Mouse (Mus musculus) intestine, postnatal 0 days (tissue): ENCODE results near the gene Psph. TPM values are rescaled to one million over a fixed set of nuclear protein-coding genes. Genes with fewer than 3 reads are reported as not detected.
A peak's percentile ranks its signal among the peaks of the same experiment; 100 is the strongest.

Experiments
- ATAC-seq: fragments of 200-750 bp; cut with Nextera tagmentation; 2 replicates; pipeline ENCODE4 v1.8.0; 2017; ENCODE audit warnings: mild to moderate bottlenecking, moderate TSS enrichment, moderate library complexity
- H3K27ac ChIP-seq: fragments of 300-500 bp; sonication (generic); 2 replicates; pipeline ENCODE4 v1.5.1; 2014; ENCODE audit warnings: mild to moderate bottlenecking, low read depth, low read length, moderate library complexity
- H3K27me3 ChIP-seq: fragments of 300-500 bp; sonication (generic); replicated peaks from 2 replicates; pipeline ENCODE4 v1.6.1; 2014; ENCODE audit warnings: low read length, mixed read lengths; ENCODE audit not compliant: control insufficient read depth, insufficient read depth
- H3K36me3 ChIP-seq: fragments of 300-500 bp; sonication (generic); 2 replicates; pipeline ENCODE4 v1.6.1; 2014; ENCODE audit warnings: mild to moderate bottlenecking, moderate library complexity; ENCODE audit not compliant: control insufficient read depth, insufficient read depth
- H3K4me1 ChIP-seq: fragments of 300-500 bp; sonication (generic); replicated peaks from 2 replicates; pipeline ENCODE4 v1.6.1; 2014; ENCODE audit warnings: antibody characterized with exemption, low read length, mixed read lengths; ENCODE audit not compliant: control insufficient read depth, insufficient read depth
- H3K4me2 ChIP-seq: fragments of 300-500 bp; sonication (generic); replicated peaks from 2 replicates; pipeline ENCODE4 v1.6.1; 2014; ENCODE audit warnings: low read depth, mild to moderate bottlenecking, moderate library complexity
- H3K4me3 ChIP-seq: fragments of 300-500 bp; sonication (generic); 2 replicates; pipeline ENCODE4 v1.5.1; 2014; ENCODE audit warnings: low read depth, low read length
- H3K9ac ChIP-seq: fragments of 300-500 bp; sonication (generic); 2 replicates; pipeline ENCODE4 v1.6.1; 2014; ENCODE audit warnings: mild to moderate bottlenecking, low read depth, low read length
- H3K9me3 ChIP-seq: fragments of 300-500 bp; sonication (generic); 2 replicates; pipeline ENCODE4 v1.6.1; 2016; ENCODE audit warnings: mixed run types; ENCODE audit not compliant: control insufficient read depth
- CTCF ChIP-seq: sonication (generic); IDR thresholded peaks from 2 replicates; pipeline ENCODE4 v1.5.1; 2016; ENCODE audit warnings: low read depth, mild to moderate bottlenecking, control low read depth, antibody characterized with exemption, moderate library complexity
- WGBS: fragments of 180-500 bp; shearing (Covaris S2); extraction: QIAGEN DNeasy Blood & Tissue Kit; methylation state at CpG from one replicate; pipeline ENCODE4 v1.1.7; 2014; 5-methylcytosine and 5-hydroxymethylcytosine counted together
- polyA plus RNA-seq: library from polyadenylated mRNA; unstranded; fragments of >200 nt; fragmentation: Nextera tagmentation; extraction: Ambion mirVana; gene quantifications from 2 replicates; pipeline ENCODE4 v1.2.1, GENCODE M21; 2015

Psph gene
- polyA plus RNA-seq, 1 experiment from 2014 or later = 22.2 TPM

DNA sequence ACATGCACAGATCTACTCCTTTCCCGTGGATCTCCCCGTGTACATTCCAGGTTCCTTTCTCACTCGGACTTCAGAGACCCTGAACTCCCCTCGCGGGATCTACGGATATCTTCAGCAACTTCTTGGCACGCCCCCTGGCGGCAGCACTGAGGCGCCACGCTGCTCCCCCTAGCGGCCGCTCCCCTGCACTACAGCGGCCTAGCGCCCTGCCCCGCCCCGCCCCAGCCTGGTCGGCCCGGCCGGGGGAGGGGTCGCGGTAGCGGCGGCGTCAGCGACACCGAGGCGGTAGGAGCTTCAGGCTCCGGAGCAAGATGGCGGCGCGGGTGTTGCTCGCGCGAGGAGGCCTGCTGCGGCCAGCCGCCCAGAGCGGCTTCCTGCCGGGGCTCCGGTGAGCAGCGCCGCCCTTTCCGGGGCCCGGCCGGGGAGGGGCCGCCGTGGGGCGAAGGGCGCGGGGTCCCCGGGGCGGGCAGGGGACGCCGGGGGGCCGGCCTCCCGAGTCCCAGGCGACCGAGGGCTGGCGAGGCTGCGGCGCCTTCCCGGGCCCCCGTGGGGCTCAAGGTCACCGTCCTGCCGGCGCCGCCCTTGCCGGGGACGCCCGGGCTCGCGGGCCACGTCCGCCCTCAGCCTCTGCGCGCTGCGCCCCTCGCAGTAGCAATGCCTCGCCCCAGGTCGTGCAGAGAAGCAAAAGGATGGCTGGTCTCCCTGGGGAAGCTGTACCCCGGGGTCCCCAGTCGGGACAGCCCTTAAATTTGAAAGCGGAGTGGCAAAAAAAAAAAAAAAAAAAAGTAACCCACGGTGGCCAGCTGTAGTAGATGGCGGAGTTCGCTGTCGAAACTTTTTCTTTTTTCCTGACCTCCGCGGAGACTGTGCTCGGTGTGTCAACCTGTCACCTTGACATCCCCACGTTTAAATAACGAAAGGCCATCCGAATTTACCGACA, 62.1 kb downstream of the Psph start, which contains the start of gene Nipsnap2:
Gene Nipsnap2, plus strand, starts transcription at position 230 of the 940 bp plus-strand sequence.
- WGBS = 1% methylated on average over 74 of the region's 93 CpGs
- Histone ChIP-seq H3K27me3 (no peaks in the 10 kb centered on the region), H3K36me3 (no peaks in the 10 kb centered on the region), H3K4me2 (peak within 1 kb of the TSS; percentile 65), H3K9me3 (no peaks in the 10 kb centered on the region), H3K4me1 (peaks cover 14% of the 10 kb centered on the region; the same call in 1 of the 2 replicates), H3K4me3 (peak within 1 kb of the TSS; percentile 66), H3K27ac (peak within 1 kb of the TSS; percentile 99), H3K9ac (peak within 1 kb of the TSS; percentile 95)
- ATAC-seq = peak; percentile 94
- TF ChIP-seq CTCF = peak; percentile 100

DNA sequence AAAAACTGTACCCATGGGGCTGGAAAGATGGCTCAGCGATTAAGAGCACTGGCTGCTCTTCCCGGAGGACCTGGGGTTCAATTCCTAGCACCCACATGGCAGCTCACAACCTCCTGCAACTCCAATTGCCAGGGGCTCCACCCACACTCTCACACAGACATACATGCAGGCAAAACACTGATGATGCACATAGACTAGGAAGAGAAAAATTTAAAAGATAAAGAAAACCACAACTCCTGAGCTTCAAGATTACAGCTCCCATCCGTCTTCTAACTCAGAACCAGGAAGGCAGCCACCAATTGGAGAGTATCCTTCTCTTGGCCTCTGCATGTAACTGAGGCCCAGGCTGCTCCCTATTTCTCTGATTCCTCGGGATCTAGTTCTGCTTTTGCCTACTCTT, 63.0 kb downstream of the Psph start:
- H3K9ac ChIP-seq = peak overlapping the region; percentile 95; the same call in 1 of the 2 replicates
- no peaks in the 10 kb centered on the region for H3K27me3 ChIP-seq
- peak overlapping the region; percentile 65 for H3K4me2 ChIP-seq
- H3K36me3 ChIP-seq = 0 out of 2 replicates have a peak, but pooled peaks cover 8% of the 10 kb centered on the region
- H3K9me3 ChIP-seq = no peaks in the 10 kb centered on the region
- 38% methylated on average over 4 of the region's 4 CpGs for WGBS
- H3K27ac ChIP-seq = peak overlapping the region; percentile 99
- TF ChIP-seq CTCF = no peak
- ATAC-seq = no peak
- H3K4me1 ChIP-seq = 0 out of 2 replicates have a peak, but pooled peaks cover 11% of the 10 kb centered on the region
- peak overlapping the region; percentile 66 for H3K4me3 ChIP-seq

DNA sequence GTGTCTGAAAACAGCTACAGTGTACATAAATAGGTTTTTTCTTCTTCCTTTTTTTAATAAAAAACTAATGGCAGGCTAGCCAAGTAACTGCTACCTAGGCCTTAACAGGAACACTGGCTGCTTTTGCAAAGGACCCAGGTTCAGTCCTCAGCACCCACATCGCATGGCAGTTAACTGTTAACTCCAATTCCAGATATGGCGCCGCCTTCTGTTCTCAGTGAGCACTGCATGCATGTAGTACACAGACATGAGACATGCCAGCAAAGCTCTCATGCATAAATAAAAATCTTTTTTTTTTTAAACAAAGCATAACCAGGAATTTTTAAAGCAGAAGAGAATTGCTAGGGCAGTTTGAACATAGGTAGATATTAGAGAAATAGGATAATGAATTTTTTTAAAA, 67.1 kb downstream of the Psph start:
- 87% methylated on average over 3 of the region's 3 CpGs for WGBS
- Histone ChIP-seq H3K4me3 (no peak overlapping the region), H3K36me3 (peaks cover 27% of the 10 kb centered on the region; the same call in 1 of the 2 replicates), H3K9me3 (no peaks in the 10 kb centered on the region), H3K27ac (no peak overlapping the region), H3K9ac (no peak overlapping the region), H3K4me1 (peaks cover 12% of the 10 kb centered on the region; the same call in 1 of the 2 replicates), H3K27me3 (no peaks in the 10 kb centered on the region), H3K4me2 (no peak overlapping the region)
- no peak for ATAC-seq
- peak; percentile 37 for TF ChIP-seq CTCF

DNA sequence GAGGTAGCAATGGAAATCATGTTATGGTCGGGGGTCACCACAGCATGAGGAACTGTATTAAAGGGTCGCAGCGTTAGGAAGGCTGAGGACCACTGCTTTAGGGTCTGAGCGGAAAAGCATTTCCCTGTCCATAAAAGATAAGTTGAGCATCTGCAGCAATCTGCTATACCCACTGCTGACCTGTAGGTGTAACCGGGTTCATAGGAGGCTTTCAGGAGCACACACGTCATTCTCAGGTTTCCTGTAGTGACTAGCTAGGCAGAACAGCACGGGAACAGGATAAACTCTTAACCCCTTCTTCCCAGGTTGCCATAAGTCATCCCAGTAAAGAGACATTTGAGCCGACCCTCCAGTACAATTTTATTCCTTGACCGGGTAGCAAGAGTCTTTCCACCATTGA, 70.2 kb downstream of the Psph start:
- Histone ChIP-seq H3K9me3 (no peaks in the 10 kb centered on the region), H3K36me3 (peaks cover 27% of the 10 kb centered on the region; the same call in 1 of the 2 replicates)
- 75% methylated on average over 9 of the region's 9 CpGs for WGBS

More for the DNA sequence above, 70.2 kb downstream of the Psph start:
- Histone ChIP-seq H3K27me3 (no peaks in the 10 kb centered on the region), H3K4me2 (no peak overlapping the region), H3K9ac (no peak overlapping the region), H3K27ac (no peak overlapping the region), H3K4me3 (no peak overlapping the region), H3K4me1 (peaks cover 5% of the 10 kb centered on the region; the same call in 1 of the 2 replicates)
- ATAC-seq = no peak
- peak; percentile 44 for TF ChIP-seq CTCF

Other genes starting within 250 kb of the Psph start
- 2.6 and 2.9 TPM in 2 replicates for gene Mmp17, start 203.3 kb downstream of the Psph start, polyA plus RNA-seq
- 0.93 and 1.0 TPM in 2 replicates for gene Zfp11, start 117.3 kb downstream of the Psph start, polyA plus RNA-seq
- not detected in 2 replicates for gene Sept14, start 78.9 kb downstream of the Psph start, polyA plus RNA-seq
- gene Mrps17, start 72.0 kb downstream of the Psph start, polyA plus RNA-seq = 109 and 115 TPM in 2 replicates
- 51.0 and 51.2 TPM in 2 replicates for gene Nipsnap2, start 62.4 kb downstream of the Psph start, polyA plus RNA-seq
- 14.6 and 15.1 TPM in 2 replicates for gene Sumf2, start 59.5 kb upstream of the Psph start, polyA plus RNA-seq
- gene Chchd2, start 100.0 kb upstream of the Psph start, polyA plus RNA-seq = 1,534 and 1,607 TPM in 2 replicates
- gene Zbed5, start 108.3 kb upstream of the Psph start, polyA plus RNA-seq = 1.8 and 2.4 TPM in 2 replicates
- not detected in 2 replicates for gene Phkg1, start 111.1 kb upstream of the Psph start, polyA plus RNA-seq
- 3.3 and 3.8 TPM in 2 replicates for gene Nupr1l, start 121.1 kb upstream of the Psph start, polyA plus RNA-seq
- gene Vkorc1l1, start 154.5 kb upstream of the Psph start, polyA plus RNA-seq = 84.7 and 92.1 TPM in 2 replicates
- gene Gusb, start 215.6 kb upstream of the Psph start, polyA plus RNA-seq = 260 and 264 TPM in 2 replicates
- 148 and 182 TPM in 2 replicates for gene Asl, start 241.8 kb upstream of the Psph start, polyA plus RNA-seq
- gene Crcp, start 241.8 kb upstream of the Psph start, polyA plus RNA-seq = 39.5 and 41.6 TPM in 2 replicates